Mouse (Mus musculus) heart, adult 11 months (tissue): ENCODE data around the gene Grid2ip.

Source experiments
- DNase-seq: peaks from one replicate; pipeline ENCODE4 v3.0.0; 2022

The Grid2ip gene

DNA sequence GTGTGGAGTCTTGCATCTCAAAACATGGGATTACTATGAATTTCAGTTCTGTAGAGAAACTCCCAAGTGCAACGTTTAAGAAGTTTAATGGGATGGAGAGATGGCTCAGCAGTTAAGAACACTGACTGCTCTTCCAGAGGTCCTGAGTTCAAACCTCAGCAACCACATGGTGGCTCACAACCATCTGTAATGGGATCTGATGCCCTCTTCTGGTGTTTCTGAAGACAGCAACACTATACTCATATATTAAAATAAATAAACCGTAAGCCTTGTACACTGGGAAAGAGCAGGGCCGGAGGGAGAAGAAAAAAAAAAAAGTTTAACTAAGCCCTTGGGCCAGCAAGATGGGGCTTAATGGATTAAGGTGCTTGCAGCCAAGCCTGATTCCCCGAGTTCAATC lies 65.9 kb downstream of the Grid2ip start:
- DNase-seq: no peak

DNA sequence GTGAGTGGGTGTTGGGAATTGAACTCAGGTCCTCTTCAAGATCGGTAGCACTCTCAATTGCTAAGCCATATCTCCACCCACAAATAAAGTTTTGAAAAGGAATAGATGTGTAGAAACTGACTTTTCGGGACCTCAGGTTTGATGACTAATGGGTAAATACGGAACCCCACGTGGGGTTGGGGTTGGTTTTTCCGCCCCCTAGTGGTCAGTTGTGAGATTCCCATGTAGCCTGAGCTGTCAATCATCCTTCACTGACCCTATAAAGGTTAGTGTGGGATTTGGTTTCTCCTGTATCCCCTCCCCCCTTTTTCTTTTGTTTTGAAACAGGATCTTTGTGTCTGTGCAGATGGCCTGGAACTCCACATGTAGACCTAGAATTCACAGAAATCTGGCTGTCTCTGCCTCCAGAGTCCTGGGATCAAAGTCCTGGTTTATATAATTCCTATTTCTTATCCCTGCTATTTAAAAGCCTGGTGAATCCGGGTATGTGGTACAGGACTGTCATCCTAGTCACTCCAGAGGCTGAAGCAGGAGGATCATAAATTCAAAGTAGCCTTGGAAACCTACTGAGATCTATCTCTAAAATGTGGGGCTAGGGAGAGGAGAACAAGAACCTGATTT lies 66.9 kb downstream of the Grid2ip start:
- peak; percentile 95 for DNase-seq

DNA sequence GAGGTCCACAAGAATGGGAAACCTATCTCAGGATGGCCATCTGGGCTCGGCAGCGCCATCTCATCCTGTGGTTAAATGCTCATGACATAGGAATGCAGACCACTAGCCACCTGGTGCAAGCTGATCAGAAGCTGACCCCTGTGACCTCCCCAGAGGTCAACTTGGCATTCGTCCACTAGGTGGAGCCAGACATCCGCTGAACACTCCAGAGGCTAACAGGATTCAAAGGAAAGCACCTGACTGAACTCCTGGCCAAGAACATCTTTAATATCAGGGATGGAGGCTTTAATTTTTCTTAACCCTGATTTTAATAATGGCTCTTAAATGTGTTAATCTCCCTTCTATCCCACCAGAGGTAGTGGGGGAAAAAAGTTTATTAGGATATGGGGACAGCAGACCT lies 77.3 kb downstream of the Grid2ip start:
- peak; percentile 91 for DNase-seq

DNA sequence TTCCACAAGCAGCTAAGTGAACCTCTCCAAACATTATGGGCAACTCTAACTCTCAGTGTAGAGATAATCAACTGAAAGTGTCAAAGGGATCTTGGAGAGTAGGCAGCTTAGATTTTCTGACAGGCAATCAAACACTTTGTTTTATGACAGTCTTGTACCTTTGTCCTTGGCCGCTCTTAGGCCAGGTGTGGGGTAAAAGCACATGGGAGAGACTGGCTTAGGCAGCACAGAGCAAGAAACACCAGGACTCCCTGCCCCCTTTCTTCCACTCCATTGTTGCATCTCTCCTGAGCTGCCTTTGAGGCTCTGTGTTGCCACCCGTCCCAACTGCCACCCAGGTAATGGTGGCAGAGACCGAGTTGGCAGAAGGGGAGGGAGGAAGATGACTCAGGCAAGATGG lies 84.2 kb downstream of the Grid2ip start:
- DNase-seq: peak; percentile 65

DNA sequence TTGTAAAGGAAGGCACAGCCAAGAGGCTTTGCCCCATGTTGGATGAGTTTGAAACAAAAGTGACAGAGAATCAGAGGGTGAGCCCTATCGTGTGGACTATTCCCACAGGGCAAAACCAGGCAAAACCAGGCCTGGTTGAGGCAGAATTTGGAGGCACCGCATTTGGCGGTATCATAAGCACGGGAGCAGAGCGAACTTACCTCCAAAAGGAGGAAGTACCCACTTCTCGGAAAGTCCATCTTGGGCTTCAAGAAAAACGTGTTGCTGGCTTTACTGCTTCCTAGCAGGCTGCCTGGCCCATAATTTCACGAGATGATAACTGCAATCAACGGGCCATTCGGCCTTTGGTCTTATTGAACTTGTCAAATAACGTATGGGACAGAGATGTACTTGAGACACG lies 84.6 kb downstream of the Grid2ip start:
- DNase-seq: peak; percentile 44
